Mouse (Mus musculus): ENCODE data around the gene Hist1h1t.
A peak's percentile ranks its signal among the peaks of the same experiment; 100 is the strongest.

Hist1h1t gene

GRCm38 (mm10) chr13:23737091-23737490 is 41.5 kb downstream of the Hist1h1t start:
- no peak for DNase-seq (ENCODE audit: low spot score)

DNA sequence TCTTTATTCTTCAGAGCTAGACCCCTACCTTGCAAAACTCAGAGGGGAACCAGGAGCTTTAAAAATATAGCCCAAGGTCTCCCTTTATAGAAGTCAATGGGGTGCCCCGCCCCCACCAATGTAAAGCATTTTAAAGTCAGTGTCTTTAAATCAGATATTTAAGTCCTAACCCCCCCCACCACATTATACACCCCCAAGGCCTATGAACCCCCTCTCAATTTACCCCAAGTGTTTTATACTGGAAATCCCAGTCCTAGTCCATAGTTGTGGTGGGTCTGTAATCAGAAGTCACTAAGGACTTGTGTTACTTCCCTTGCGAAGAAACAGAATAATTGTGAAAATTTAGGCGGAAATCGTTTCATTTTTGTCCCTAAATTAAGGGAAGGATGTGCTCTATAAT is 42.4 kb downstream of the Hist1h1t start:
- no peak for DNase-seq (ENCODE audit: low spot score)

DNA sequence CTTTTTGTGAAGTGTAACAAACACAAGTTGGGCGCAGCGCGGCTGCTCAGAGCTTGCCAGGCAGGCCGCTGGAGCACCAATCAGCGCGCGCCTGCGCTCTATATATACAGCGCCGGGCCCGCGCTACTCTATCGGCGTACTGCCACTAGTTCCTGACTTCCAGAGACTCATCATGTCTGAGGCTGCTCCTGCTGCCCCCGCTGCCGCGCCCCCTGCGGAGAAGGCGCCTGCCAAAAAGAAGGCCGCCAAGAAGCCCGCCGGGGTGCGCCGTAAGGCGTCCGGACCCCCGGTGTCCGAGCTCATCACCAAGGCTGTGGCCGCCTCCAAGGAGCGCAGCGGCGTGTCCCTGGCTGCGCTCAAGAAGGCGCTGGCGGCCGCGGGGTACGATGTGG is 43.1 kb downstream of the Hist1h1t start, which contains the start of gene Hist1h1c:
TSS of gene Hist1h1c (plus strand) at position 132 of the 392 bp plus-strand sequence.
- DNase-seq (ENCODE audit: low spot score), result peak; percentile 89

GRCm38 (mm10) chr13:23739069-23739921 is 43.7 kb downstream of the Hist1h1t start:
- peak; percentile 96 for DNase-seq (ENCODE audit: low spot score)

- no peak for DNase-seq (ENCODE audit: low spot score)
These were observed 44.3 kb downstream of the Hist1h1t start for GRCm38 (mm10) chr13:23739922-23740252.

DNA sequence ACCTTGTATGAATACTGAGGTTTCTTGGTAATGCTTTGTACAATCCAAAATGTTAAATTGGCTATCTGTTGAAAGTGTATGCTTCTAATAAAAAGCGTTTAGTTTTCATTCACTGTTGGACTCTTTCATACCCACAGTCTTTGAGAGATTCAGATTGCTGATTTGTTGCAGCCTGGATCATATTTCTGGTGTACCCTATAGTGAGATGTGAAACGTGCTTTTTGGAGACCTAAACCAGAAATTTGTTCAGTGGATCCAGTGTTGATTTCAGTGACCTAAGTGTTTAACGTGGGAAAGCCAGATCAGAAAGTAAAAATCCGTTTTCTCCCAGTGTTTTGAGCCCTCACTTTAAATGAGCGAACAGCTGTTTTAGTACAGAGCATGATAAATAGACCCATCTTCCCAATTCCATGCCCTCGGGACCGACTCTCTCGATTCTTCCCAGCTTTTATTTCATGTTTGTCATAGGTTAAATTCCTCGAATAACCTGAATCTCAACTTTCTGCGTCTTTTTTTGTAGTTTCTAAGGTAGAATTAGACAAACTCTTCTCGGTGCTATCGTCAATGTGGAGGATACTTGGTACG is 44.7 kb downstream of the Hist1h1t start:
- no peak for DNase-seq (ENCODE audit: low spot score)

- DNase-seq (ENCODE audit: low spot score), result no peak
These were observed 45.3 kb downstream of the Hist1h1t start for GRCm38 (mm10) chr13:23740910-23741309.

GRCm38 (mm10) chr13:23742007-23742406 is 46.4 kb downstream of the Hist1h1t start:
- DNase-seq (ENCODE audit: low spot score), result no peak

GRCm38 (mm10) chr13:23743215-23743614 is 47.6 kb downstream of the Hist1h1t start:
- DNase-seq (ENCODE audit: low spot score), result no peak

GRCm38 (mm10) chr13:23743963-23744362 is 48.3 kb downstream of the Hist1h1t start:
- DNase-seq (ENCODE audit: low spot score), result no peak

- no peak for DNase-seq (ENCODE audit: low spot score)
These were observed 49.1 kb downstream of the Hist1h1t start for GRCm38 (mm10) chr13:23744421-23745380.

DNA sequence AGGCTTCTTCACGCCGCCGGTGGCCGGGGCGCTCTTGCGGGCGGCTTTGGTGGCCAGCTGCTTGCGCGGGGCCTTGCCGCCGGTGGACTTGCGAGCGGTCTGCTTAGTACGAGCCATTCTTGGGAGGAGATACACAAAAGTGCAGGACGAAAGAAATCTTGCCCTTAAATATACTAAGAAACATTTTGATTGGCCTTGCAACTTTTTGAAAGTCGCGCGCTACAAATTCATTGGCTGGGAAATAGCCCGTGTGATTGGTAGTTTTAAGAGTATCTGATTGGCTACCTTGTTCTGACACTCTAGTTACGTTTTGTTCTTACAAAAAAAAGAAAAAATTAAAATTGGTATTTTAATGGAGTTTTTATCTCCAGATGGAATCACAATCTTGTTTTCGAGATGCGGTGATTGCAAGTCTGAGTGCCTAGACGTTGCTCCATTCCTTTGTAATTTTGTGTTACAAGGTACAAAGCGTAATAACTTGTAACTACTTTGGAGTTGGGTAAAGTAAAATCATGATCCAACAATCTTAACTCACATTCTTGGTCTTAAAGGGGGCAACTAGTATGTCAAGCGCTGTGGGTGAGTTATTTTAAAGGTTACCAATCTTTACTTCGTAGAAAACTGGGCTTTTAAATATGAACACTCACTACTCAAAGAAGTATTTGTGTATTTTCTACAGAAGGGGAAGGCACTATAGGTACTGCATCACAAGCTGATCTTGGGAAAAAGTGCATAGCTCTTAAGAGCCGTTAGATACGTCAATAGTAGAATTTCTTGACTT is 50.0 kb downstream of the Hist1h1t start, which contains the start of gene Hist1h3c:
TSS of gene Hist1h3c (minus strand) at position 222 of the 781 bp plus-strand sequence.
- DNase-seq (ENCODE audit: low spot score), result peak; percentile 86

Data from layer of hippocampus, adult 11-12 months (tissue).